Mouse (Mus musculus): ENCODE results near the gene Tmem164. TPM values are rescaled to one million over a fixed set of nuclear protein-coding genes. Genes with fewer than 3 reads are reported as not detected.

The Tmem164 gene
- polyA plus RNA-seq, 1 experiment from 2014 or later: 20.8 TPM

DNA sequence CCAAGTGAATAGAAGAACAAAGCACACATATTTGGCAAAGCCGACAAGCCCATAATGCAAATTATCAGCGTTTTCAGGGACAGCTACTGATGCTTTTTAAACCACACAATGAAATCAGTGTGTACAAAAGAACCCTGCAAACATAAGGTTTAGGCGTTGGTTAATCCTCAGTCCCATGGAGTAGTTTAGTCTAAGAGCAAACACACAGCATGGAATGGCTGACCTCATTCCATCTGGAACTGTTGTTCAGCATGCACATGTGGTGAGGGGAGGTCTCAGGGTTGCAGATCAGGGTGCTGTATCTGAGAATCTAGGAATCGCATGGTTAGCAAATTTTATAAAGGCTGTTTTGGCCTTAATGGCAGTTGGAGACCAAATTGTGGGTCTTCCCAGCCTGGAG lies 69.6 kb downstream of the Tmem164 start:
- 69% methylated on average over 4 of the region's 4 CpGs for WGBS (ENCODE audit: insufficient replicate concordance)

DNA sequence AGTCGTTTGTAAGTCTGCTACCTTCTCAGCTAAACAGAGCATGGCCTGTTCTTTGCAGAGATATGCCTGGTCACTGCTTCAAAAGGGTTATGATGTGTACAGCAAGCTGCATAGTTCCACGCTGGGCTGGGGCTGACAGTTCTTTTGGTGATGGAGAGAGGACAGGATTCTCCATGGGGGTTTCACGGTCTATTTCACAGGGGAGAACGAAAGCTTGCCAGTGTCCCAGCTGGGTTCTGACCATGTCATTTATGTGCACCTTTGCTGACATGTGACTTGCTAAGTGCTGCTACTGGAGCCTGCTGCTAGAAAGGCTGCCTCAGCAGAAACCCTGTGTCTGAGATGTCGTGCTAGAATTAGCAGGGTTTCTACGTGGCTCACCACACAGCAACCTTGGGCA lies 74.3 kb downstream of the Tmem164 start:
- 77% methylated on average over 6 of the region's 6 CpGs for WGBS (ENCODE audit: insufficient replicate concordance)
- H3K4me3 ChIP-seq (replicated peaks): no peak overlapping the region
- H3K27ac ChIP-seq (replicated peaks): no peak overlapping the region
- H3K9ac ChIP-seq: no peak overlapping the region
- H3K27me3 ChIP-seq: no peaks in the 10 kb centered on the region
- H3K4me2 ChIP-seq: no peak overlapping the region
- H3K4me1 ChIP-seq (replicated peaks): no peaks in the 10 kb centered on the region
- H3K9me3 ChIP-seq (replicated peaks): no peaks in the 10 kb centered on the region
- ATAC-seq (ENCODE audit: insufficient read depth): no peak
- H3K36me3 ChIP-seq (replicated peaks): 0 out of 2 replicates have a peak, but pooled peaks cover 9% of the 10 kb centered on the region

More for the DNA sequence above, 69.6 kb downstream of the Tmem164 start:
- 0 out of 2 replicates have a peak, but pooled peaks cover 3% of the 10 kb centered on the region for H3K36me3 ChIP-seq (replicated peaks)
- H3K4me3 ChIP-seq (replicated peaks): no peak overlapping the region
- no peak overlapping the region for H3K9ac ChIP-seq
- H3K27me3 ChIP-seq: no peaks in the 10 kb centered on the region
- ATAC-seq (ENCODE audit: insufficient read depth): no peak
- no peak overlapping the region for H3K4me2 ChIP-seq
- no peak overlapping the region for H3K27ac ChIP-seq (replicated peaks)
- no peaks in the 10 kb centered on the region for H3K4me1 ChIP-seq (replicated peaks)
- no peaks in the 10 kb centered on the region for H3K9me3 ChIP-seq (replicated peaks)

DNA sequence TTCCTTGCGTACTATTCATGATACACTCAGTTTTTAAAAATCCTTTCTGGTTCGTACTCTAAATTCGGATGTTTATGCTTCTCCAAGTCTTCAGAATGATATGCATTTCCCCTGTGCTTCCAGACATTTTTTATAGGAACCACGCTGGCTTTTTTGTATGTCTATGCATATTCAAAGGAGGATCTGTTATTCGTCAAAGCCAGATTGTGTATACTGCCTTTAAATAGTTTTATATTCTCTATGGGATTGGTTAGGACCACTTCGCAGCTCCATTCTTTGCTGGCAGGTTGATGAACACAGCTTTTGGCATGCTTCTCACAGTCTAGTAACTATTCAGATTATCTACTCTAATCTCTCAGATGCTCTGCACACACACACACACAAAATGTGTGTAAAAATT lies 79.2 kb downstream of the Tmem164 start:
- Histone ChIP-seq H3K9ac (no peak overlapping the region), H3K9me3 (replicated peaks) (no peaks in the 10 kb centered on the region), H3K4me3 (replicated peaks) (no peak overlapping the region), H3K4me2 (no peak overlapping the region), H3K4me1 (replicated peaks) (no peaks in the 10 kb centered on the region), H3K36me3 (replicated peaks) (0 out of 2 replicates have a peak, but pooled peaks cover 7% of the 10 kb centered on the region), H3K27me3 (no peaks in the 10 kb centered on the region), H3K27ac (replicated peaks) (no peak overlapping the region)
- WGBS (ENCODE audit: insufficient replicate concordance): 74% methylated on average over 6 of the region's 6 CpGs
- no peak for ATAC-seq (ENCODE audit: insufficient read depth)

DNA sequence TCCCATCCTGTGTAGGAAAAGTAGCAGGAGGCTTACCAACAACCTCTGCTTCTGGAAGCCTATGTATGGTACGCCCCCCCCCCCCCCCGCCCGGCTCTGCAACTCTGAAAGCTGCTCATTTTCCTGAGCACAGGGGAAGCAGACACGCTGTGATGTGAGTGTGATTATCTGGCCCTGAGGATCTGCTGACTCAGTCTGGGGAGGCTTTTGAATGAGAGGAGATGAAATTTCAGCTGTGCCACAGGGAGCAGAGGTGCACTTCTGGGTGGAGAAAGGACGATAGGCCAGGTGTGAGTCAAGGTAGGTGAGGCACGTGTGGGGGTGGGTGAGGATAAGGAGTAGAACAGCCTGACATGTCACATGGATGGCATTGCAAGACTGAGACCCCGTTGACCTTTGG lies 82.1 kb downstream of the Tmem164 start:
- no peaks in the 10 kb centered on the region for H3K4me1 ChIP-seq (replicated peaks)
- no peak for ATAC-seq (ENCODE audit: insufficient read depth)
- no peak overlapping the region for H3K4me2 ChIP-seq
- no peak overlapping the region for H3K4me3 ChIP-seq (replicated peaks)
- no peak overlapping the region for H3K27ac ChIP-seq (replicated peaks)
- WGBS (ENCODE audit: insufficient replicate concordance): 55% methylated on average over 7 of the region's 7 CpGs
- no peaks in the 10 kb centered on the region for H3K36me3 ChIP-seq (replicated peaks)
- no peaks in the 10 kb centered on the region for H3K27me3 ChIP-seq
- H3K9ac ChIP-seq: no peak overlapping the region
- no peaks in the 10 kb centered on the region for H3K9me3 ChIP-seq (replicated peaks)

DNA sequence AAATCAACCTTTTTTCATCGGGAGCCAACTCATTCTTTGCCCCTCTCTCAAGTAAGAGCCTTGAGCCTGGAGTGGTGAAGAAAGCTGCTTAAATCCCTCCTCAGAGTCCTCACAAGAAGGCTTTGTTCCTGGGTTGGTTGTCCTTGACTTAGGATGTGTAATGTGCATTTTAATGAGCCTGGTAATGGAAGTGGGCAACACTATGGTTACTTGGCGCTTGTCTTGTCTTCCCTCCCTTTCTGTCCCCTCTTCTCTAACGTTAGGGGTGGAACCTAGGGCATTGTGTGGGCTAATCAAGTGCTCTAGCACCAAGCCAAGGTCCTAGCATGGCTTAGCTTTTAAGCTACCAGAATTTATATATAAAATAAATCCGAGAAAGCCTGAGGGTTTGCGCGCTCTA lies 88.5 kb downstream of the Tmem164 start:
- no peak for ATAC-seq (ENCODE audit: insufficient read depth)

DNA sequence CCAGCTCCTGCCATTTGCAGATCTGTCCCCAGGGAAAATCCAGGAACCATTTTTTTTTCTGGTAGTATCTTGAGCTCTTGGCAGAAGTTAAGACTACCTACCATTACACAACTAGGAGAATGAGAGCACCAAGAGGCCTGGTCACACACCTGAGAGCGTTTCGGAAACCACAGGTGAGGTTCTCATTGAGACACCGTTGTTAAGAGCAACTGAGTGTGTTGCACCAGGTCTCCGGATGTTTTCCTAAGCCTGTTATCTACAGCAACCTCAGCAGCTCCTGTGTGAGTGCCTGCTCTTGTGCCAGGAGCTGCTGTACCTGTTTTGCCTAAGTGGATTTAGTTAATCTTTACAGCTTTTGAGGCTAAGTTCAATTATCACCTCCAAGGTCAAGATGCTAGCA lies 92.5 kb downstream of the Tmem164 start:
- no peak for ATAC-seq (ENCODE audit: insufficient read depth)
- Histone ChIP-seq H3K9me3 (replicated peaks) (no peaks in the 10 kb centered on the region), H3K9ac (no peak overlapping the region), H3K27me3 (no peaks in the 10 kb centered on the region), H3K4me1 (replicated peaks) (peaks cover 6% of the 10 kb centered on the region), H3K4me3 (replicated peaks) (no peak overlapping the region), H3K27ac (replicated peaks) (no peak overlapping the region), H3K36me3 (replicated peaks) (0 out of 2 replicates have a peak, but pooled peaks cover 16% of the 10 kb centered on the region), H3K4me2 (no peak overlapping the region)
- WGBS (ENCODE audit: insufficient replicate concordance): 73% methylated on average over 4 of the region's 4 CpGs

More for the DNA sequence above, 88.5 kb downstream of the Tmem164 start:
- H3K27ac ChIP-seq (replicated peaks): no peak overlapping the region
- no peak overlapping the region for H3K9ac ChIP-seq
- 73% methylated on average over 6 of the region's 6 CpGs for WGBS (ENCODE audit: insufficient replicate concordance)
- no peaks in the 10 kb centered on the region for H3K27me3 ChIP-seq
- 0 out of 2 replicates have a peak, but pooled peaks cover 16% of the 10 kb centered on the region for H3K36me3 ChIP-seq (replicated peaks)
- no peaks in the 10 kb centered on the region for H3K9me3 ChIP-seq (replicated peaks)
- no peak overlapping the region for H3K4me2 ChIP-seq
- H3K4me3 ChIP-seq (replicated peaks): no peak overlapping the region
- H3K4me1 ChIP-seq (replicated peaks): no peaks in the 10 kb centered on the region

DNA sequence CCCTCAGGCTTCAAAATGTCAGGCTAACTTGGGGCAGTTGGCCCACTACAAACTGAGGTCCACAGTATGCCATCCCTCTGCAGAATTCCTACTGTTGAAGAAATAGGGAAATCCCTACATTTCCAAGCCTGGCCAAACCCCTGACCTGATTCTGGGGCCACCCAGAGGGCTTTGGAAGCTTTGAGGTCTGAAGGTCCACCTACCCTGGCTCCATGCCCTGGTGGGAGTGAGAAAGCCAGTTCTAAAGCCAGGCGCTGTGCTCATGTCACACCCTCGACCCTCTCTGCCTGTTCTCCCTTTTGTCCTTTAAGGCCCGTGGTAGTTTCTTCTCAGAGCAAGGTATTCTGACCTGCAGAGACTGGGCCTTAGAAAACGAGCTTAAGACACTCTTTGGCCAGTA lies 94.9 kb downstream of the Tmem164 start:
- Histone ChIP-seq H3K4me2 (no peak overlapping the region), H3K36me3 (replicated peaks) (0 out of 2 replicates have a peak, but pooled peaks cover 10% of the 10 kb centered on the region), H3K27ac (replicated peaks) (no peak overlapping the region), H3K4me3 (replicated peaks) (no peak overlapping the region), H3K9me3 (replicated peaks) (no peaks in the 10 kb centered on the region), H3K9ac (no peak overlapping the region), H3K27me3 (no peaks in the 10 kb centered on the region), H3K4me1 (replicated peaks) (peaks cover 14% of the 10 kb centered on the region)
- ATAC-seq (ENCODE audit: insufficient read depth): no peak
- WGBS (ENCODE audit: insufficient replicate concordance): 61% methylated on average over 4 of the region's 4 CpGs

DNA sequence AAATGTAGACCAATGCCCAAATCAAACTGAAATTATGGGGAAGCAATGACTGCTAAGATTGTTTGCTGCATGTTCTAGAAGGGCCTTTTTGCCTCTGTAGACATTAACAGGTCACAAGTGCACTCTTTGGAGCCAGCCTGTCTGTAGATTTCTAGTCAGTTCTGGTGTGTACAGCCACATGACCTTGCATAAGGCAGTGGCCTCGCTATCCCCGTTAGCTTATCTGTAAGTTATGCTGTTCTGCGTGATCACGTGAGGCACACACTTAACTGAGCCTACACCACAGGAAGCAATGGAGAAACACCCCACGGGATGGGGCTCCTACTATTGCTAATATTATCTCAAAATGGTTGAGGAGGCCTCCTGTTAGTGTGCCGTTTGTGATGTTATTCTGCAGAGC lies 97.4 kb downstream of the Tmem164 start:
- Histone ChIP-seq H3K9ac (no peak overlapping the region), H3K27ac (replicated peaks) (peak overlapping the region; percentile 41), H3K4me2 (peak overlapping the region; percentile 29; the same call in 1 of the 2 replicates), H3K27me3 (no peaks in the 10 kb centered on the region), H3K4me3 (replicated peaks) (no peak overlapping the region), H3K4me1 (replicated peaks) (peaks cover 14% of the 10 kb centered on the region), H3K9me3 (replicated peaks) (no peaks in the 10 kb centered on the region), H3K36me3 (replicated peaks) (no peaks in the 10 kb centered on the region)
- WGBS (ENCODE audit: insufficient replicate concordance): 19% methylated on average over 6 of the region's 6 CpGs
- peak; percentile 96 for ATAC-seq (ENCODE audit: insufficient read depth)

DNA sequence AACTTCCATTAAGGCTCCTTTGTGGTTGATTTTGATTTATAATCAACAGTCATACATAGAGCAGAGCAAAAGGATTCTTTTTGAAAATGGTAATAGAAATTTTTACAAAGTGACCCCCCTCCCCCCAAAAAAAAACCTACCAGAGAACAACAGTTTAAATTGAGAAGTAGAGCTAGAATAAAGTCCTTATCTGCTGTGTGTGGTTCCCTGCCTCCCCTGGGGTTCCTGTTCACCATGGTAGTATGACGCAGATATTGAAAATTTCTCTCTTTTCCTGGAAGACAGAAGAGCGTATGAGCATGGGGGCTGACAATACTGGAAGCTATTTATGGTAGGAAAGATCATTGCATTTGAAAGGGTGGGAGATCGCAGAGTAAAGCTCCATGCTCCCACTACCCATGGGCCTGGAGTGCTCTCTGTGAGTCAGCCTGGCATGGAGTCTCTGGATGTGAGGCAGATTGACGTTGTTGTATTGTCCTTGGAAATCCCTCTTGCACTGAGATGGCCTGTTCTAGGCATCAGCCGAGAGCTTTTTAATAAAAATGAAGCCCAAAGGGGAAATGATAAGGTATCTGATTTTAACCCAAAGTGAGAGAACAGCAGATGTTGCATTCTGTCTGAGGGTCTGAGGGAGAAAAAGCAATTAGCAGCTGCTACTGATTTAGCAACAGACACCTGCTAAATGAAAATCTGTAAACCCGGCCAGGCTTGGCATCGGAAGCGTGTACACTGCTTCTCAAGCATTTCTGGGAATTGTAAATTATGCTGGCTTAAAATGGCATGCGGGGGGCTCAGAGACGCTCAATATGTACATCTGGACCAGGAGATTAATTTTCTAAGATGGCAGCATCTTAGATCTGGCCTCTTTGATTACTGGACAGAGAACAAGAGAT lies 105.2 kb downstream of the Tmem164 start:
- Histone ChIP-seq H3K36me3 (replicated peaks) (no peaks in the 10 kb centered on the region), H3K9ac (no peak overlapping the region), H3K27ac (replicated peaks) (no peak overlapping the region), H3K9me3 (replicated peaks) (no peaks in the 10 kb centered on the region), H3K4me3 (replicated peaks) (no peak overlapping the region), H3K27me3 (no peaks in the 10 kb centered on the region), H3K4me2 (no peak overlapping the region), H3K4me1 (replicated peaks) (no peaks in the 10 kb centered on the region)
- 66% methylated on average over 10 of the region's 10 CpGs for WGBS (ENCODE audit: insufficient replicate concordance)
- ATAC-seq (ENCODE audit: insufficient read depth): no peak

DNA sequence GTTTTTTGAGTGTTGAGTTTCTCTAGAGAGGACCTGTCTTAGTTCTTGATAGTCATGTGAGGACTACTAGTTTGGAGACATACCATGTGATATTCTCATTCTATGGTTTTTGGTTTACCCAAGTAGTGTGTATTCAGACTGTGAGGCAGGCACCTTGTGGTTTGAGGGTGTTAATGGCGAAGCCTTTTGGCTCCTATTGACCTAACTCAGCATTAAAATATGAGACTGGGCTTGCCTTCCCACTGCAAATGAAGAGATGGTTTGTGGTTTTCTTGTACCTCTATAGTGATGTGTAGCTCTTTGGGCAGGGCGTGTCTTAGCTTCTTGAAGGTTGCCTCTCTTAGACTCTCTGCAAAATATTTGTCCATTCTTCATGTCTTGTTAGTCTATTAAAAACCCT lies 111.0 kb downstream of the Tmem164 start:
- Histone ChIP-seq H3K27me3 (no peaks in the 10 kb centered on the region), H3K4me1 (replicated peaks) (no peaks in the 10 kb centered on the region), H3K27ac (replicated peaks) (no peak overlapping the region), H3K36me3 (replicated peaks) (0 out of 2 replicates have a peak, but pooled peaks cover 2% of the 10 kb centered on the region), H3K9ac (no peak overlapping the region), H3K4me2 (no peak overlapping the region), H3K4me3 (replicated peaks) (no peak overlapping the region), H3K9me3 (replicated peaks) (no peaks in the 10 kb centered on the region)
- ATAC-seq (ENCODE audit: insufficient read depth): no peak
- WGBS (ENCODE audit: insufficient replicate concordance): 62% methylated on average over 2 of the region's 2 CpGs

DNA sequence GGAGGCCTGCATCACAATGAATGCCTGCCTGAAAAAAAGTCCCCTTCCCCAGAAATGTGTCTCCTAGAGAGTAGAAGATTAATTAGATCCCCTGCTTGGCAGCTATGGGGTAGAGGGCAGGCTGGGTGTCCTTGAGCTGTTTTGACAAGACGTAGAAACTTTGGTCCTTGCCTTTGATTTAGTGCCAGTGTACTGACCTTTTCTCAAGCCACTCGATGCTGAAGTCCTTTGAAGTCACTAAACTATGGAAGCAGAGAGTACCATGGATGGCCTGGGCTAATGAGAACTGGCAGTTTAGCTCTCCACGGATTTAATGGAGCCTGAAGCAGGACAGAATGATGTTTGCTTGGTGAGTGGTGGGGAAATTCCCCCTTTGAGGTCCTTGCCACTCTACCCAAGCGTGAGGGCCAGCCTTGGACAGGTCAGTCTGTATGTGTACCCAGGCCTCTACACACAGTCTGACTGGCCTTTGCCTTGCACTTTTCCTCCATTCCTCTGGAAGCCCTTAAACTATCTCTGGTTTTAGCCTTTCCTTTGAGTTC lies 112.9 kb downstream of the Tmem164 start:
- 0 out of 2 replicates have a peak, but pooled peaks cover 2% of the 10 kb centered on the region for H3K36me3 ChIP-seq (replicated peaks)
- no peak overlapping the region for H3K9ac ChIP-seq
- no peaks in the 10 kb centered on the region for H3K4me1 ChIP-seq (replicated peaks)
- no peak overlapping the region for H3K27ac ChIP-seq (replicated peaks)
- no peak for ATAC-seq (ENCODE audit: insufficient read depth)
- no peaks in the 10 kb centered on the region for H3K9me3 ChIP-seq (replicated peaks)
- H3K4me2 ChIP-seq: no peak overlapping the region
- H3K27me3 ChIP-seq: no peaks in the 10 kb centered on the region
- WGBS (ENCODE audit: insufficient replicate concordance): 72% methylated on average over 4 of the region's 4 CpGs
- H3K4me3 ChIP-seq (replicated peaks): no peak overlapping the region
